In genomic region chr8:95663599-95663949, GRCm38 (mm10) we compare ENCODE assay signal across 1 mouse cellular context.
TF ChIP-seq lines count a peak whose summit lies in the region.

No protein-coding gene starts in this region.

TF ChIP-seq in MEL, 35 proteins besides CTCF, POLR2A, EP300 and RAD21 (continued from another document):
- 0 out of 2 replicates have a peak, but pooled peaks have one; percentile 14 for TF ChIP-seq MAX (IDR thresholded peaks at IDR 0.05; ENCODE audit: low read length)
- no peak for TF ChIP-seq MAFK (IDR thresholded peaks at IDR 0.05; ENCODE audit: borderline replicate concordance, low read depth, low read length)
- no peak for TF ChIP-seq ZKSCAN1 (IDR thresholded peaks at IDR 0.05; ENCODE audit: low read depth, low read length)
- TF ChIP-seq KAT2A (conservative IDR thresholded peaks at IDR 0.05; ENCODE audit: low read depth, low read length), result no peak
- TF ChIP-seq USF2 (IDR thresholded peaks at IDR 0.05; ENCODE audit: borderline replicate concordance in 1 of 2, insufficient read depth in 1 of 2, low read depth in 1 of 2, low read length in 2 of 2), result no peak
- TF ChIP-seq MXI1 (IDR thresholded peaks at IDR 0.05; ENCODE audit: low read depth, low read length), result 0 out of 2 replicates have a peak, but pooled peaks have one; percentile 20
- no peak for TF ChIP-seq NRF1 (IDR thresholded peaks at IDR 0.05; ENCODE audit: insufficient read depth, low read depth, low read length, poor library complexity, severe bottlenecking)
- TF ChIP-seq POLR2AphosphoS2 (IDR thresholded peaks at IDR 0.05; ENCODE audit: low read length), result no peak
- TF ChIP-seq SMC3 (IDR thresholded peaks at IDR 0.05; ENCODE audit: low read depth, low read length), result no peak
- no peak for TF ChIP-seq HCFC1 (IDR thresholded peaks at IDR 0.05; ENCODE audit: low read depth, low read length)
- TF ChIP-seq ZMIZ1 (IDR thresholded peaks at IDR 0.05; ENCODE audit: low read depth, low read length), result no peak
- peak; percentile 52 for TF ChIP-seq SIN3A (IDR thresholded peaks at IDR 0.05; ENCODE audit: low read length)
- no peak for TF ChIP-seq GABPA (IDR thresholded peaks at IDR 0.05; ENCODE audit: low read depth, low read length)
- TF ChIP-seq ZC3H11A (IDR thresholded peaks at IDR 0.05; ENCODE audit: low read depth, low read length), result no peak
- no peak for TF ChIP-seq BHLHE40 (IDR thresholded peaks at IDR 0.05; ENCODE audit: borderline replicate concordance, low read depth, low read length)
- TF ChIP-seq NELFE (IDR thresholded peaks at IDR 0.05; ENCODE audit: low read depth, low read length), result peak; percentile 27; the same call in 1 of the 2 replicates
- TF ChIP-seq E2F4 (IDR thresholded peaks at IDR 0.05; ENCODE audit: borderline replicate concordance, low read depth, low read length), result no peak
TF ChIP-seq in MEL: peak in this region for 6.
